Comparison of ENCODE assay signal across 12 mouse cellular contexts in genomic region chr10:40726288-40726902, GRCm38 (mm10). TPM values are rescaled to one million over a fixed set of nuclear protein-coding genes. Genes with fewer than 3 reads are reported as not detected.
DNase-seq lines count a peak whose midpoint lies in the region; ATAC-seq lines count a peak whose summit lies in the region.
"Had no signal": no experiment of that assay in that cellular context is flagged by ENCODE, and none has a peak within 500 bp of the region (broad histone marks: within the 10 kb centered on the region; RNA-seq: fewer than 3 reads in every experiment).

No protein-coding gene starts in this region.

- H3K4me2 ChIP-seq in forebrain, embryonic 12.5 days, result no peak overlapping the region
- H3K4me2 ChIP-seq in limb, embryonic 12.5 days, result no peak overlapping the region
- no peak overlapping the region for H3K4me2 ChIP-seq in kidney, embryonic 14.5 days (replicated peaks; ENCODE audit: low read depth, low read length)
- H3K4me2 ChIP-seq: kidney, embryonic 15.5 days had no signal

- 0 out of 2 replicates have a peak, but pooled peaks cover 2% of the 10 kb centered on the region for H3K27me3 ChIP-seq in forebrain, embryonic 12.5 days
- H3K27me3 ChIP-seq in limb, embryonic 12.5 days, result no peaks in the 10 kb centered on the region
- H3K27me3 ChIP-seq in kidney, embryonic 14.5 days (ENCODE audit: control insufficient read depth, insufficient read depth, low read length), result no peaks in the 10 kb centered on the region
- H3K27me3 ChIP-seq: kidney, embryonic 15.5 days had no signal

- peaks cover 33% of the 10 kb centered on the region for H3K4me1 ChIP-seq in forebrain, embryonic 12.5 days
- peaks cover 21% of the 10 kb centered on the region for H3K4me1 ChIP-seq in limb, embryonic 12.5 days (replicated peaks)
- H3K4me1 ChIP-seq in kidney, embryonic 14.5 days (ENCODE audit: control insufficient read depth, insufficient read depth, low read length), result peaks cover 4% of the 10 kb centered on the region; the same call in 1 of the 2 replicates

- peak; percentile 25; the same call in 1 of the 2 replicates for ATAC-seq in frontal cortex, adult (ENCODE audit: low TSS enrichment)
- peak; percentile 65; the same call in 1 of the 2 replicates for ATAC-seq in forebrain, embryonic 12.5 days (ENCODE audit: low FRiP score)
- ATAC-seq in limb, embryonic 12.5 days (ENCODE audit: insufficient number of reproducible peaks, insufficient read depth, low FRiP score, low TSS enrichment, low read depth), result no peak
- no peak for ATAC-seq in kidney, embryonic 14.5 days (ENCODE audit: low FRiP score, low TSS enrichment)

- 56% methylated on average over 11 of the region's 11 CpGs for WGBS in forebrain, embryonic 12.5 days
- 65% methylated on average over 11 of the region's 11 CpGs for WGBS in limb, embryonic 12.5 days
- 77% methylated on average over 11 of the region's 11 CpGs for WGBS in kidney, embryonic 14.5 days

- H3K36me3 ChIP-seq in forebrain, embryonic 12.5 days (replicated peaks), result no peaks in the 10 kb centered on the region
- no peaks in the 10 kb centered on the region for H3K36me3 ChIP-seq in limb, embryonic 12.5 days
- no peaks in the 10 kb centered on the region for H3K36me3 ChIP-seq in kidney, embryonic 14.5 days (ENCODE audit: control insufficient read depth, insufficient read depth, low read length)
- H3K36me3 ChIP-seq: kidney, embryonic 15.5 days had no signal

- DNase-seq in frontal cortex, postnatal 10 days (ENCODE audit: low spot score in 2 of 2), result no peak
- DNase-seq in 416B (ENCODE audit: low read depth), result peak; percentile 10
- DNase-seq in kidney, postnatal 4 days, result no peak
- no peak for DNase-seq in left cerebral cortex, adult 11 months (ENCODE audit: low spot score)
- DNase-seq: adrenal gland, adult 2 months; lung, postnatal 4 days had no signal

- no peak overlapping the region for H3K27ac ChIP-seq in forebrain, embryonic 12.5 days
- peak overlapping the region; percentile 45; the same call in 1 of the 2 replicates for H3K27ac ChIP-seq in limb, embryonic 12.5 days
- no peak overlapping the region for H3K27ac ChIP-seq in kidney, embryonic 14.5 days (ENCODE audit: low read depth, low read length)
- H3K27ac ChIP-seq: kidney, embryonic 15.5 days; liver, embryonic 14.5 days had no signal

- no peak overlapping the region for H3K4me3 ChIP-seq in forebrain, embryonic 12.5 days (replicated peaks)
- H3K4me3 ChIP-seq in limb, embryonic 12.5 days (replicated peaks), result no peak overlapping the region
- no peak overlapping the region for H3K4me3 ChIP-seq in kidney, embryonic 14.5 days (ENCODE audit: low read length)
- H3K4me3 ChIP-seq: kidney, embryonic 15.5 days had no signal

- H3K9ac ChIP-seq in forebrain, embryonic 12.5 days, result no peak overlapping the region
- H3K9ac ChIP-seq in limb, embryonic 12.5 days (replicated peaks), result no peak overlapping the region
- no peak overlapping the region for H3K9ac ChIP-seq in kidney, embryonic 14.5 days (ENCODE audit: low read depth, low read length)
- H3K9ac ChIP-seq: kidney, embryonic 15.5 days; liver, embryonic 14.5 days had no signal

- H3K9me3 ChIP-seq in forebrain, embryonic 12.5 days, result no peaks in the 10 kb centered on the region
- no peaks in the 10 kb centered on the region for H3K9me3 ChIP-seq in limb, embryonic 12.5 days
- no peaks in the 10 kb centered on the region for H3K9me3 ChIP-seq in kidney, embryonic 14.5 days (ENCODE audit: control insufficient read depth, low read length)
- H3K9me3 ChIP-seq: kidney, embryonic 15.5 days had no signal

RNA-seq across cellular contexts. Expression of gene Mettl24, which starts 43.3 kb away (rescaled TPM):
- polyA plus RNA-seq in forebrain, embryonic 12.5 days (2016; fragmentation: Nextera tagmentation; extraction: Ambion mirVana), result 0.63 and 0.73 TPM in 2 replicates
- polyA plus RNA-seq in limb, embryonic 12.5 days (2016; fragmentation: Nextera tagmentation; extraction: Ambion mirVana), result 1.00 and 1.5 TPM in 2 replicates
- 2.7 and 2.8 TPM in 2 replicates for polyA plus RNA-seq in kidney, embryonic 14.5 days (2014; fragmentation: Nextera tagmentation; extraction: Ambion mirVana)

Comparison
In these comparisons a context has a peak if more than half of its experiments do, and no peak if none do; other contexts are left out.
1. ATAC-seq: peak in frontal cortex, adult (single experiment) and forebrain, embryonic 12.5 days (single experiment); none in limb, embryonic 12.5 days (single experiment) and kidney, embryonic 14.5 days (single experiment).